Mouse (Mus musculus) erythroblast, embryonic 14.5 days (primary cell): ENCODE data around the gene Tmed5. TPM values are rescaled to one million over a fixed set of nuclear protein-coding genes. Genes with fewer than 3 reads are reported as not detected.

Source experiments
- H3K27me3 ChIP-seq: 2 replicates; pipeline ENCODE4 v1.6.1; 2012; ENCODE audit warnings: inconsistent platforms; ENCODE audit not compliant: control insufficient read depth
- H3K36me3 ChIP-seq: 2 replicates; pipeline ENCODE4 v1.6.1; 2012; ENCODE audit warnings: mild to moderate bottlenecking, inconsistent platforms; ENCODE audit not compliant: control insufficient read depth
- H3K4me1 ChIP-seq: 2 replicates; pipeline ENCODE4 v1.6.1; 2012; ENCODE audit warnings: inconsistent platforms; ENCODE audit not compliant: control insufficient read depth
- H3K4me3 ChIP-seq: replicated peaks from 2 replicates; pipeline ENCODE3; 2012; ENCODE audit warnings: moderate library complexity, mild to moderate bottlenecking, inconsistent platforms
- H3K9me3 ChIP-seq: 2 replicates; pipeline ENCODE4 v1.6.1; 2012; ENCODE audit warnings: low read length, inconsistent platforms, mixed read lengths; ENCODE audit not compliant: control insufficient read depth
- GATA1 ChIP-seq: IDR thresholded peaks from 2 replicates; pipeline ENCODE4 v1.6.1; 2012; ENCODE audit warnings: low read length, inconsistent platforms, mixed read lengths
- TAL1 ChIP-seq: IDR thresholded peaks from 3 replicates; pipeline ENCODE4 v1.6.1; 2012; ENCODE audit warnings: low read length, inconsistent platforms, mixed read lengths
- polyA plus RNA-seq: library from polyadenylated mRNA; stranded (reverse); fragments of >175 nt; gene quantifications from 2 replicates; pipeline ENCODE4 v1.2.3, GENCODE M21; 2012

Tmed5 gene
- polyA plus RNA-seq, 1 experiment, result 0.74 TPM

GRCm38 (mm10) chr5:108065465-108066411 lies 66.7 kb downstream of the Tmed5 start, which contains the start of gene Mtf2:
Mtf2 (plus strand) TSS chr5:108065674.
- no peaks in the 10 kb centered on the region for H3K9me3 ChIP-seq
- H3K27me3 ChIP-seq, result no peaks in the 10 kb centered on the region
- TF ChIP-seq TAL1 (no peak), GATA1 (no peak)
- peaks cover 28% of the 10 kb centered on the region for H3K36me3 ChIP-seq
- peak within 1 kb of the TSS; percentile 74 for H3K4me3 ChIP-seq
- peaks cover 26% of the 10 kb centered on the region for H3K4me1 ChIP-seq

GRCm38 (mm10) chr5:108060413-108060812 lies 72.0 kb downstream of the Tmed5 start:
- Histone ChIP-seq H3K27me3 (no peaks in the 10 kb centered on the region), H3K4me3 (no peak overlapping the region), H3K9me3 (no peaks in the 10 kb centered on the region), H3K36me3 (no peaks in the 10 kb centered on the region), H3K4me1 (peaks cover 7% of the 10 kb centered on the region)
- no peak for TF ChIP-seq GATA1
- no peak for TF ChIP-seq TAL1

Other genes with a start within 250 kb of the Tmed5 start
- gene Rpl5, start 232.1 kb downstream of the Tmed5 start, polyA plus RNA-seq, result 13.2 and 13.5 TPM in 2 replicates
- gene Fam69a, start 145.5 kb downstream of the Tmed5 start, polyA plus RNA-seq, result 0.02 and 0.17 TPM in 2 replicates
- 0.27 and 0.46 TPM in 2 replicates for gene Mtf2, start 66.9 kb downstream of the Tmed5 start, polyA plus RNA-seq
- gene Ccdc18, start 255 bp upstream of the Tmed5 start, polyA plus RNA-seq, result 0.05 and 0.07 TPM in 2 replicates
- 0.88 and 1.4 TPM in 2 replicates for gene Dr1, start 136.3 kb upstream of the Tmed5 start, polyA plus RNA-seq
- 0.09 and 0.10 TPM in 2 replicates for gene Pigg, start 180.0 kb upstream of the Tmed5 start, polyA plus RNA-seq
- 0.02 and 0.03 TPM in 2 replicates for gene Gm42517, start 235.3 kb upstream of the Tmed5 start, polyA plus RNA-seq